ENCODE assay signal across 8 mouse cellular contexts in the genomic region with DNA sequence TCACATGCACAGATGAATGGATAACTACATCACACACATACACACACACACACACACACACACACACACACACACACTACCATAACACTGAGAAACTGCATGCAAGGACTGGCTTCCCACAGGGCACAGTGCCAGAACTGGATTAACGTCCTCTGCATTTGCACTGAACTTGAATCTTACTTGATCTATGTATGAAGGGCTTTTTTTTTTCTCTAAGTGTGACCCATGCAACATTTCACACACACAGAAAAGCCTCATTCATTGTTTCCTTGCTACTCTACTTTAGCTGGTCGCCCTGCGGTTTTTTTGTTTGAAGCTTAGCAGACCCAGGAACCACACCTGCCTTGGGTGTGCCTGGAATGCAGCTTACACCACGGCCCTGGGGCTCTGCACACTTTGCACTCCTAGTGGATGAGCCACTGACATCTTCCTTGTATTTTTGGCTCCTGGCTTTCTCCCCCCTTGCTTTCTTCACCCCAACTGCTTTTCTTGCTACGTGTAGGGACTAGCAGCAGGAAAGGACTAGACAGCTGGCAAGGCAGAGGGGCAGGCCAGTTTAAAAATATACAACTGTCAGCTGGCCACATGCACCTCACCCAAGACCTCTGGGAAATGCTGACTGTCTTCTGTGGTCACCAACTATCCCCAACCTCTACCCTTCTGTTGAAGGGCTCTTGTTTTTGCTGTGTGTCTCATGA. TPM values are rescaled to one million over a fixed set of nuclear protein-coding genes. Genes with fewer than 3 reads are reported as not detected.
A peak's percentile ranks its signal among the peaks of the same experiment; 100 is the strongest.
DNase-seq lines count a peak whose midpoint lies in the region.

No protein-coding gene starts in this region.

- intact Hi-C loops in gastrocnemius, postnatal 36 days (cut with DNase I), result no loop called here
- intact Hi-C loops in left cerebral cortex, postnatal 14 days (cut with DNase I), result no loop called here

- peak; percentile 39 for DNase-seq in gastrocnemius, postnatal 10 days
- no peak for DNase-seq in gastrocnemius, postnatal 36 days
- peak; percentile 57 for DNase-seq in urinary bladder, postnatal 14 days (ENCODE audit: low spot score)
- DNase-seq in urinary bladder, postnatal 10 days (ENCODE audit: low spot score), result no peak
- DNase-seq in lung, postnatal 10 days, result peak; percentile 40
- peak; percentile 61 for DNase-seq in thymus, postnatal 4 days
- DNase-seq in left cerebral cortex, postnatal 14 days (ENCODE audit: low spot score in 2 of 2), result no peak
- no peak for DNase-seq in embryo, embryonic 10 days (ENCODE audit: low spot score)

RNA-seq across cellular contexts. Expression of gene Atp1b3, which starts 51.8 kb away (rescaled TPM):
- 10 to 100 TPM; 61.5 to 66.8 TPM for total RNA-seq in gastrocnemius, postnatal 10 days (2021)
- total RNA-seq in gastrocnemius, postnatal 36 days (2021), result 10 to 100 TPM; 30.6 to 32.0 TPM
- total RNA-seq in left cerebral cortex, postnatal 14 days (2021), result 10 to 100 TPM; 77.3 to 83.3 TPM

Comparison
In these comparisons a context has a peak if more than half of its experiments do, and no peak if none do; other contexts are left out.
1. DNase-seq: peak in gastrocnemius, postnatal 10 days (single experiment), urinary bladder, postnatal 14 days (single experiment), lung, postnatal 10 days (single experiment) and thymus, postnatal 4 days (single experiment); none in gastrocnemius, postnatal 36 days (0 of 2), urinary bladder, postnatal 10 days (single experiment), left cerebral cortex, postnatal 14 days (0 of 2) and embryo, embryonic 10 days (single experiment).